Mouse (Mus musculus) hindbrain, postnatal 0 days (tissue): Measurements from ENCODE around the gene Srxn1. TPM values are rescaled to one million over a fixed set of nuclear protein-coding genes. Genes with fewer than 3 reads are reported as not detected.

Experiments
- ATAC-seq: fragments of 200-750 bp; cut with Nextera tagmentation; 2 replicates; pipeline ENCODE4 v1.8.0; 2017; ENCODE audit warnings: mild to moderate bottlenecking, moderate TSS enrichment, moderate library complexity
- DNase-seq: peaks from one replicate; pipeline ENCODE4 v3.0.0-alpha.2; 2015; ENCODE audit warnings: low spot score
- H3K27ac ChIP-seq: fragments of 300-500 bp; sonication (generic); 2 replicates; pipeline ENCODE4 v1.5.1; 2014; ENCODE audit warnings: mild to moderate bottlenecking
- H3K27me3 ChIP-seq: fragments of 300-500 bp; sonication (generic); 2 replicates; pipeline ENCODE4 v1.6.1; 2014; ENCODE audit warnings: low read length, mixed read lengths; ENCODE audit not compliant: insufficient read depth
- H3K36me3 ChIP-seq: fragments of 300-500 bp; sonication (generic); 2 replicates; pipeline ENCODE4 v1.6.1; 2014; ENCODE audit warnings: low read length, mixed read lengths; ENCODE audit not compliant: insufficient read depth
- H3K4me1 ChIP-seq: fragments of 300-500 bp; sonication (generic); 2 replicates; pipeline ENCODE4 v1.6.1; 2014; ENCODE audit warnings: antibody characterized with exemption, low read length, mixed read lengths; ENCODE audit not compliant: insufficient read depth
- H3K4me2 ChIP-seq: fragments of 300-500 bp; sonication (generic); 2 replicates; pipeline ENCODE4 v1.6.1; 2014; ENCODE audit warnings: low read depth, mild to moderate bottlenecking, low read length, moderate library complexity, mixed read lengths
- H3K4me3 ChIP-seq: fragments of 300-500 bp; sonication (generic); 2 replicates; pipeline ENCODE4 v1.5.1; 2014; ENCODE audit warnings: low read length
- H3K9ac ChIP-seq: fragments of 300-500 bp; sonication (generic); replicated peaks from 2 replicates; pipeline ENCODE4 v1.6.1; 2014; ENCODE audit warnings: mild to moderate bottlenecking, low read length, moderate library complexity, mixed read lengths
- H3K9me3 ChIP-seq: fragments of 300-500 bp; sonication (generic); 2 replicates; pipeline ENCODE4 v1.6.1; 2016; ENCODE audit warnings: low read length, mixed read lengths
- CTCF ChIP-seq: IDR thresholded peaks from 2 replicates; pipeline ENCODE4 v1.5.1; 2016; ENCODE audit warnings: antibody characterized with exemption, control low read depth, low read depth
- WGBS: fragments of 180-500 bp; shearing (Covaris S2); extraction: QIAGEN DNeasy Blood & Tissue Kit; methylation state at CpG from one replicate; pipeline ENCODE4 v1.1.7; 2014; 5-methylcytosine and 5-hydroxymethylcytosine counted together
- polyA plus RNA-seq: library from polyadenylated mRNA; unstranded; fragments of >200 nt; fragmentation: Nextera tagmentation; extraction: Ambion mirVana; gene quantifications from 2 replicates; pipeline ENCODE4 v1.2.1, GENCODE M21; 2015
- total RNA-seq: library from RNA; depleted of rRNA; stranded (reverse); fragments of >200 nt; gene quantifications from 2 replicates; pipeline ENCODE4 v1.2.3, GENCODE M21; 2014

Srxn1 gene
- total and polyA plus RNA-seq, 2 experiments from 2014 or later: 26.8 to 51.7 TPM

- Histone ChIP-seq H3K9ac (no peak overlapping the region), H3K36me3 (no peaks in the 10 kb centered on the region), H3K4me3 (no peak overlapping the region), H3K27ac (no peak overlapping the region), H3K4me1 (peaks cover 11% of the 10 kb centered on the region; the same call in 1 of the 2 replicates), H3K9me3 (no peaks in the 10 kb centered on the region), H3K4me2 (no peak overlapping the region), H3K27me3 (no peaks in the 10 kb centered on the region; the same call in 1 of the 2 replicates)
- 44% methylated on average over 2 of the region's 2 CpGs for WGBS
- TF ChIP-seq CTCF: no peak
- no peak for DNase-seq
- ATAC-seq: no peak
These were observed 8.4 kb upstream of the Srxn1 start for GRCm38 (mm10) chr2:152096922-152097321.

DNA sequence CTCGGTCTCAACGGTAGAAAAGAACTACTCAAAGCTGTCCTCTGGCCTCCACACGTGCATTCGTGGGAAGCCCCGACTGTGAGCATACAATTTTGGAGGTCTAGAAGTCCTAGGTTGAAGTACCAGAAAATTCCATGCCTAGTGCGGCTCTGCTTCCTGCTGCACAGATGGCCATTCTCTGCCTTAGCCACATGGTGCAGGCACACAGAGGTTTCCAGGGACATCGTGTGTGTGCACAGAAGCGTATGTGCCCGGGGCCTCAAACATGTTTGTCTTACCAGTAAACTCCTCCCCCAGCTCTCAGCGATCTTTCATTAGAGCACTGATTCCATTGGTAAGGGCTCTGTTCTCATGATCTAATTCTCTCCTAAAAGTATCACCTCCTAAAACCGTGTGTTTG is 7.4 kb upstream of the Srxn1 start:
- Histone ChIP-seq H3K4me1 (peaks cover 11% of the 10 kb centered on the region; the same call in 1 of the 2 replicates), H3K9ac (no peak overlapping the region), H3K4me3 (no peak overlapping the region), H3K9me3 (no peaks in the 10 kb centered on the region), H3K27ac (no peak overlapping the region), H3K4me2 (no peak overlapping the region), H3K27me3 (no peaks in the 10 kb centered on the region; the same call in 1 of the 2 replicates), H3K36me3 (no peaks in the 10 kb centered on the region)
- no peak for ATAC-seq
- WGBS: 64% methylated on average over 11 of the region's 11 CpGs
- no peak for TF ChIP-seq CTCF
- DNase-seq: no peak

- Histone ChIP-seq H3K4me1 (no peaks in the 10 kb centered on the region), H3K9me3 (no peaks in the 10 kb centered on the region), H3K36me3 (no peaks in the 10 kb centered on the region), H3K27ac (no peak overlapping the region), H3K4me2 (no peak overlapping the region), H3K9ac (no peak overlapping the region), H3K27me3 (no peaks in the 10 kb centered on the region), H3K4me3 (no peak overlapping the region)
- TF ChIP-seq CTCF: no peak
- 41% methylated on average over 3 of the region's 3 CpGs for WGBS
- DNase-seq (no peak), ATAC-seq (no peak)
These were observed 5.8 kb upstream of the Srxn1 start for GRCm38 (mm10) chr2:152099538-152099937.

DNA sequence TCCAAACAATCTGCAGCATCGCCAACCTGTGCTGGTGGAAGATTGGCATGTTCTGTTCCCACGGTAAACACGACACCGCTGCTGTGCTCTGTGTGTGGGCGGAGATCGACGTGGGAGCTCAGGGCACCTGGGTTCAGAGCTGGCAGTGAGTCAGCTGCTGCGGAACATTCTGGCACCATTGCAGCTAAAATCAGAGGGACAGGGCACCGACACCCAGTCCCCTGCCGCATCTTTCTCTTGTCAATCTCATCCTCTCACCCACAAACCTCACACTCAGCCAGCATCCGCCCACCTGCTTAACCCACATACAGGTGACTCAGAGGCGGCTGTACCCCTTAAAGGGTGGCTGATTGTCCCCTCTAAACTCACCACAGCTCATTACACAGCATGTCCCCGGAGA is 3.6 kb upstream of the Srxn1 start:
- H3K9ac ChIP-seq: no peak overlapping the region
- no peaks in the 10 kb centered on the region for H3K36me3 ChIP-seq
- no peaks in the 10 kb centered on the region for H3K4me1 ChIP-seq
- ATAC-seq: no peak
- TF ChIP-seq CTCF: no peak
- H3K27me3 ChIP-seq: no peaks in the 10 kb centered on the region
- no peak overlapping the region for H3K4me3 ChIP-seq
- DNase-seq: no peak
- 62% methylated on average over 13 of the region's 13 CpGs for WGBS
- no peak overlapping the region for H3K27ac ChIP-seq
- no peaks in the 10 kb centered on the region for H3K9me3 ChIP-seq
- no peak overlapping the region for H3K4me2 ChIP-seq

GRCm38 (mm10) chr2:152102369-152102768 is 2.9 kb upstream of the Srxn1 start:
- no peak overlapping the region for H3K9ac ChIP-seq
- ATAC-seq: no peak
- H3K27me3 ChIP-seq: no peaks in the 10 kb centered on the region
- TF ChIP-seq CTCF: no peak; the same call in 1 of the 2 replicates
- DNase-seq: no peak
- H3K4me1 ChIP-seq: no peaks in the 10 kb centered on the region
- WGBS: 50% methylated on average over 6 of the region's 6 CpGs
- H3K36me3 ChIP-seq: no peaks in the 10 kb centered on the region
- H3K4me3 ChIP-seq: no peak overlapping the region
- no peak overlapping the region for H3K4me2 ChIP-seq
- H3K27ac ChIP-seq: no peak overlapping the region
- no peaks in the 10 kb centered on the region for H3K9me3 ChIP-seq

GRCm38 (mm10) chr2:152104711-152105317 is 502 bp upstream of the Srxn1 start:
- H3K27ac ChIP-seq: 0 out of 2 replicates have a peak overlapping the region, but pooled peaks have one; percentile 77
- DNase-seq (no peak), ATAC-seq (peak; percentile 31)
- H3K9ac ChIP-seq: peak overlapping the region; percentile 89
- H3K36me3 ChIP-seq: no peaks in the 10 kb centered on the region
- peak overlapping the region; percentile 71 for H3K4me3 ChIP-seq
- TF ChIP-seq CTCF: no peak
- no peaks in the 10 kb centered on the region for H3K9me3 ChIP-seq
- H3K4me2 ChIP-seq: peak overlapping the region; percentile 85
- WGBS: 13% methylated on average over 17 of the region's 17 CpGs
- H3K4me1 ChIP-seq: no peaks in the 10 kb centered on the region
- no peaks in the 10 kb centered on the region for H3K27me3 ChIP-seq

DNA sequence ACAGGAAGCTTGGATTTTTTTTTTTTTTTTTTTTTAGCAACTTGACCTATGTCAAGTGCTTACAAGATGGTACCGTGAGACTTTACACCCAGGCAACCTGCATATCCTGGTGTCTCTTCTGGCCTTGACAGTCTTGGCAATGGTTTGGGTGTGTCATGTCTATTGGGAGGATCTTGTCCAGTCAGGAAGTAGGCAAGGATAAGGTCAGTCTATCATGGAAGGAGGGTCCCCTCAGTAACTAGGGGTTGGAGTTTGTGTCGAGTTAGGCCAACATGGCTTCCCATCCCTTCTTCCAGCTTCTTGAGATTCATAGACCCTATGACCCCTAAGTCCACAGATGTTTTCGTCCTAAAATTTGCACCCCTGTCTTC is 894 bp downstream of the Srxn1 start:
- TF ChIP-seq CTCF: no peak
- no peaks in the 10 kb centered on the region for H3K4me1 ChIP-seq
- H3K4me2 ChIP-seq: peak overlapping the region; percentile 85
- no peak for DNase-seq
- H3K27ac ChIP-seq: no peak overlapping the region
- H3K36me3 ChIP-seq: no peaks in the 10 kb centered on the region
- no peak for ATAC-seq
- H3K9me3 ChIP-seq: no peaks in the 10 kb centered on the region
- H3K9ac ChIP-seq: peak overlapping the region; percentile 89; the same call in 1 of the 2 replicates
- WGBS: 86% methylated on average over 3 of the region's 3 CpGs
- H3K27me3 ChIP-seq: no peaks in the 10 kb centered on the region
- H3K4me3 ChIP-seq: peak overlapping the region; percentile 71
